Mouse (Mus musculus) myocyte (in vitro differentiated cells): ENCODE measurements around the gene Mep1a.

Experiments
- CEBPB ChIP-seq: IDR thresholded peaks from 2 replicates; pipeline ENCODE4 v1.6.1; 2011; ENCODE audit warnings: mild to moderate bottlenecking, moderate library complexity; ENCODE audit not compliant: poor library complexity, insufficient read depth, severe bottlenecking
- MAX ChIP-seq: IDR thresholded peaks from one replicate; pipeline ENCODE4 v1.6.1; 2011; ENCODE audit warnings: low read depth, mild to moderate bottlenecking, control low read depth
- MYOD1 ChIP-seq, 3 experiments: IDR thresholded peaks; one replicate each; pipeline ENCODE4 v1.6.1; 2011; ENCODE audit warnings: control low read depth in 2 of 3, low read depth in 2 of 3, mild to moderate bottlenecking in 2 of 3, moderate library complexity in 1 of 3; ENCODE audit not compliant: insufficient read length in 2 of 3, control insufficient read depth in 1 of 3
- MYOG ChIP-seq, 3 experiments: IDR thresholded peaks; one replicate each; pipeline ENCODE4 v1.6.1; 2011; ENCODE audit warnings: control low read depth in 2 of 3, low read depth in 2 of 3, mild to moderate bottlenecking in 2 of 3; ENCODE audit not compliant: insufficient read length in 2 of 3, control insufficient read depth in 1 of 3, insufficient read depth in 1 of 3
- POLR2A ChIP-seq: IDR thresholded peaks from one replicate; pipeline ENCODE4 v1.6.1; 2011; ENCODE audit warnings: low read depth, mild to moderate bottlenecking, control low read depth, moderate library complexity; ENCODE audit not compliant: insufficient read length
- POLR2AphosphoS2 ChIP-seq: IDR thresholded peaks from one replicate; pipeline ENCODE4 v1.6.1; 2011; ENCODE audit warnings: low read depth, control low read depth; ENCODE audit not compliant: insufficient read length
- SRF ChIP-seq: IDR thresholded peaks from one replicate; pipeline ENCODE4 v1.6.1; 2011; ENCODE audit warnings: low read depth; ENCODE audit not compliant: control insufficient read depth, insufficient read length
- TCF12 ChIP-seq: IDR thresholded peaks from one replicate; pipeline ENCODE4 v1.6.1; 2011; ENCODE audit warnings: mild to moderate bottlenecking, control low read depth; ENCODE audit not compliant: poor library complexity, insufficient read depth, severe bottlenecking
- TCF3 ChIP-seq: IDR thresholded peaks from one replicate; pipeline ENCODE4 v1.6.1; 2011; ENCODE audit warnings: low read depth, control low read depth; ENCODE audit not compliant: insufficient read length
- USF1 ChIP-seq: IDR thresholded peaks from one replicate; pipeline ENCODE4 v1.6.1; 2011; ENCODE audit warnings: low read depth, mild to moderate bottlenecking, control low read depth, moderate library complexity

DNA sequence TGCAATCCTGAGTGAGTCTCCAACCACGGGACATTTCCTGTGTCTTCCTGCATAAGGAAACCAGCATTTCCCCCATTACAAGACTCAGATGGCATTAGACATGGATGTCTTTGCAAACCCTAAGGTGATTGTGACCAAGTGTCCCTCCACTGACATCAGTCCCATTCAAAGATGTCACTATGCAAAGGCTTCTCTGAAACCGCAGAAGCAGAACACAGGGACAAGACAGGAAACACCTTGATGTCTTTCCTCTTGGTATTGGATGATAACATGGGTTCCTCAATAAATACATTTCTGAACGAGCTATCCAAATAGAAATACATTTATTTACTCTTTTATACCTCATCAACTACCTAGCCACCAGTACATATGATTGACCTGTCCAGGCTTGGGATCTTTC, 1.4 kb downstream of the Mep1a start:
- TF ChIP-seq TCF3, result no peak
- no peak for TF ChIP-seq TCF12
- no peak for TF ChIP-seq POLR2A
- TF ChIP-seq POLR2AphosphoS2, result no peak
- TF ChIP-seq MYOG (IDR thresholded peaks at IDR 0.05; ENCODE audit: control insufficient read depth in 1 of 3, insufficient read depth in 1 of 3, insufficient read length in 2 of 3, low read depth in 2 of 3), result no peak
- TF ChIP-seq CEBPB, result no peak
- no peak for TF ChIP-seq SRF
- no peak for TF ChIP-seq MYOD1 (IDR thresholded peaks at IDR 0.05; ENCODE audit: control insufficient read depth in 1 of 3, insufficient read length in 2 of 3, low read depth in 2 of 3)
- TF ChIP-seq USF1, result no peak
- no peak for TF ChIP-seq MAX
